Mouse (Mus musculus) ES-Bruce4 (cell line): ENCODE measurements at regions not wholly inside any gene's neighbourhood (a gene's known extent, or its start where the extent isn't known, plus 50 kb on each side); places are given as distances from the start of the nearest gene placed in this dataset.

Source experiments
- H3K27ac ChIP-seq: 2 replicates; pipeline ENCODE4 v1.5.1; 2012; ENCODE audit warnings: low read length, inconsistent platforms; ENCODE audit not compliant: insufficient read depth
- H3K27me3 ChIP-seq: 2 replicates; pipeline ENCODE4 v1.6.1; 2012; ENCODE audit warnings: mild to moderate bottlenecking, low read length, inconsistent platforms; ENCODE audit not compliant: control insufficient read depth, poor library complexity, insufficient read depth, severe bottlenecking
- H3K36me3 ChIP-seq: 2 replicates; pipeline ENCODE4 v1.6.1; 2012; ENCODE audit warnings: inconsistent platforms, mild to moderate bottlenecking, low read length, moderate library complexity; ENCODE audit not compliant: control insufficient read depth, poor library complexity, insufficient read depth, severe bottlenecking
- H3K4me1 ChIP-seq: one replicate; pipeline ENCODE4 v1.8.1; 2011; ENCODE audit warnings: low read length; ENCODE audit not compliant: control insufficient read depth, insufficient read depth
- H3K4me3 ChIP-seq: 2 replicates; pipeline ENCODE4 v1.5.1; 2011; ENCODE audit warnings: low read depth, mild to moderate bottlenecking, low read length
- H3K9ac ChIP-seq: 2 replicates; pipeline ENCODE4 v1.6.1; 2012; ENCODE audit warnings: low read depth, mild to moderate bottlenecking, inconsistent platforms; ENCODE audit not compliant: poor library complexity, severe bottlenecking
- H3K9me3 ChIP-seq: replicated peaks from 2 replicates; pipeline ENCODE4 v1.6.1; 2012; ENCODE audit warnings: mild to moderate bottlenecking, low read length, inconsistent platforms; ENCODE audit not compliant: control insufficient read depth, poor library complexity, insufficient read depth, severe bottlenecking
- CTCF ChIP-seq: IDR thresholded peaks from one replicate; pipeline ENCODE4 v1.8.1; 2011; ENCODE audit warnings: low read depth, low read length
- EP300 ChIP-seq: IDR thresholded peaks from 2 replicates; pipeline ENCODE4 v1.6.1; 2011; ENCODE audit warnings: low read depth, low read length; ENCODE audit not compliant: insufficient read depth
- POLR2A ChIP-seq: IDR thresholded peaks from one replicate; pipeline ENCODE4 v1.8.1; 2011; ENCODE audit warnings: low read length; ENCODE audit not compliant: insufficient read depth

GRCm38 (mm10) chr13:10557559-10557958 lies 196.9 kb upstream of the Chrm3 start:
- Histone ChIP-seq H3K27ac (no peak overlapping the region), H3K36me3 (no peaks in the 10 kb centered on the region), H3K4me3 (no peak overlapping the region), H3K9ac (no peak overlapping the region), H3K4me1 (no peaks in the 10 kb centered on the region), H3K27me3 (no peaks in the 10 kb centered on the region), H3K9me3 (no peaks in the 10 kb centered on the region)
- no peak for TF ChIP-seq EP300
- no peak for TF ChIP-seq POLR2A
- TF ChIP-seq CTCF, result no peak

GRCm38 (mm10) chr13:10554595-10554994 lies 193.9 kb upstream of the Chrm3 start:
- TF ChIP-seq EP300, result no peak
- no peak for TF ChIP-seq POLR2A
- no peak for TF ChIP-seq CTCF
- H3K27me3 ChIP-seq, result no peaks in the 10 kb centered on the region
- H3K9me3 ChIP-seq, result no peaks in the 10 kb centered on the region
- H3K27ac ChIP-seq, result no peak overlapping the region
- H3K4me1 ChIP-seq, result no peaks in the 10 kb centered on the region
- H3K4me3 ChIP-seq, result no peak overlapping the region
- H3K9ac ChIP-seq, result no peak overlapping the region
- no peaks in the 10 kb centered on the region for H3K36me3 ChIP-seq

- Histone ChIP-seq H3K9me3 (no peaks in the 10 kb centered on the region), H3K4me3 (no peak overlapping the region), H3K27me3 (no peaks in the 10 kb centered on the region), H3K4me1 (no peaks in the 10 kb centered on the region), H3K27ac (no peak overlapping the region), H3K9ac (no peak overlapping the region), H3K36me3 (no peaks in the 10 kb centered on the region)
- TF ChIP-seq EP300 (no peak), POLR2A (no peak), CTCF (no peak)
Measured at GRCm38 (mm10) chr13:10542723-10543122, 182.1 kb upstream of the Chrm3 start.

- no peak overlapping the region for H3K27ac ChIP-seq
- no peak overlapping the region for H3K4me3 ChIP-seq
- H3K27me3 ChIP-seq, result no peaks in the 10 kb centered on the region
- TF ChIP-seq POLR2A (no peak), CTCF (no peak), EP300 (no peak)
- H3K36me3 ChIP-seq, result no peaks in the 10 kb centered on the region
- H3K9ac ChIP-seq, result no peak overlapping the region
- no peaks in the 10 kb centered on the region for H3K4me1 ChIP-seq
- no peaks in the 10 kb centered on the region for H3K9me3 ChIP-seq
Measured at GRCm38 (mm10) chr13:10540197-10540940, 179.7 kb upstream of the Chrm3 start.

GRCm38 (mm10) chr13:10538927-10539326 lies 178.3 kb upstream of the Chrm3 start:
- no peak for TF ChIP-seq POLR2A
- TF ChIP-seq CTCF, result peak; percentile 50
- no peak for TF ChIP-seq EP300
- Histone ChIP-seq H3K9me3 (no peaks in the 10 kb centered on the region), H3K36me3 (no peaks in the 10 kb centered on the region), H3K27ac (no peak overlapping the region), H3K27me3 (no peaks in the 10 kb centered on the region), H3K4me1 (no peaks in the 10 kb centered on the region), H3K9ac (no peak overlapping the region), H3K4me3 (no peak overlapping the region)

- Histone ChIP-seq H3K27ac (no peak overlapping the region), H3K4me3 (no peak overlapping the region), H3K9me3 (no peaks in the 10 kb centered on the region), H3K27me3 (no peaks in the 10 kb centered on the region), H3K36me3 (no peaks in the 10 kb centered on the region), H3K4me1 (no peaks in the 10 kb centered on the region), H3K9ac (no peak overlapping the region)
- TF ChIP-seq EP300, result no peak
- TF ChIP-seq CTCF, result no peak
- TF ChIP-seq POLR2A, result no peak
Measured at GRCm38 (mm10) chr13:10527251-10527650, 166.6 kb upstream of the Chrm3 start.
